Mouse (Mus musculus): ENCODE results near the gene Jarid2.

Gene Jarid2

DNA sequence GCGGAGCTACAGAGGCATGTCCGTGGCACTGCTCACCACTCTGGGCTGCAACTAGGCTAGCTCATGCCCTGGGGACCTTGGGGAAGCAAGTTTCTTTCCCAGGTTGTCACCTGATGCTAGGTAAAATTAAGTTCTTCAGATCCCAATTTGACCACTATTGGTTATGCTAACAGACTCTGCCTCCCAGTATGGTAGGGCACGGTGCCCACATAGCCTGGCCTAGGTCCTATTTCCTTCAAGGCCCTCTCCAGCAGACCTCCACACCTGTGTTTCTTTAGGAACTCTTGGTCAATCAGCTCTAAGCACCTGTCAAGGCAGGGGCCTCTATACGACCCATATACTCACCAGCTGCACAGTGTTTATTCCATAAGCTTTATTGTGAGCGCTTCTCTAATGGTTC, 192.4 kb downstream of the Jarid2 start:
- DNase-seq, result peak; percentile 67 to 68

DNA sequence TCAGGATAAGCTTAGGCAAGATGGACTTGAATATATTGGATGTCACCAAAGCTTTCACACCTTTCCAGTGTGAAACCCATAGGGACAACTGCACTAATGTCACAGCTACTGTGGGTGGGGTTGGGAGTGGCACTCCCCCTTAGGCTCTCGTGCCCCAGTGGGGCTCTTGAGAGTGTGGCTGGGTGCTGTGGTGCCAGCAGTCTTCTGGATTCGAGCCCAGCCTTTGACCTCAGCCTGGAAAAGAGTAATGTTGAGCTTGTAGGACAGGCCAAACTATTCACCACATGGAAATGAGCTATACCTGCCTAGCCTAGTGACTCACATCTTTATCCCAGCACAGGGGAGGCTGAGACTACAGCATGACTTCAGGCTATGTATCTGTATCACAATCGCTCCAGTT, 194.8 kb downstream of the Jarid2 start:
- DNase-seq, result no peak

DNA sequence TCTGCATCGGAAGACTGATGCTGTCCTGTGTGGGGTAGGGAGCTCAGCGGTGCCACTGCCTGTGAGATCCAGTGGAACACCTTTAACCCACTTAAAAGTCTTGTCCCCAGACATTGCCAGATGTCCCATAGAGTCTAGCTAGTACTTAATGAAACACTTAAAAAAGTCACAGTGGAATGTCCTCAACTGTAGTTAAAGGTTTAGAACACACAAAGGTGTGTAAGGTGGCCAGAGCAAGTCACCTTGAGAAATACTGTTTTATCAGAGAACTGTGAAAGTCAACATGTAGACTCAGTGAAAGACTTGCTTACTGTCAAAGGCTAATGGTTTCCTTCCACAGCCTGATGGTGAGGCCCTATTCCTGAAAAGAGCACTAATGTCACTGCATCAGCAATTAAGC, 195.9 kb downstream of the Jarid2 start:
- no peak for DNase-seq

DNA sequence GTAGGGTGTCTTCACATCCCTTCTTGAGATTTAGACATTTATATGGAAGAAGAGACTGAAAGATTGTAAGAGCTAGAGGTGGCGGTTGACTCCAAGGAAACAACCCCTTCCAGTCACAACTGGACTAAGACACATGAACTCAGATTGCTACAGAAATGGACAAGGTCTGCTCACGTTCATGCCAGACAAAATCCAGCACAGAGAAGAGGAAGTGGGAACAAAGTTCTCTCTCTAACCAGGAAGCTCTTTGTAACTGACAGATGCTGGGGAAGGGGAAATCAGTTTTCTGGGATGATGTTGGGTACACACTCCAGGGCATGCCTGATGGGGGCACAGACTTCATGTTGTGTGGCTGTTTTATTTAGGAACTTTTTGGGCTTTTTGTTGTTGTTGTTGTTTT, 197.0 kb downstream of the Jarid2 start:
- no peak for DNase-seq

DNA sequence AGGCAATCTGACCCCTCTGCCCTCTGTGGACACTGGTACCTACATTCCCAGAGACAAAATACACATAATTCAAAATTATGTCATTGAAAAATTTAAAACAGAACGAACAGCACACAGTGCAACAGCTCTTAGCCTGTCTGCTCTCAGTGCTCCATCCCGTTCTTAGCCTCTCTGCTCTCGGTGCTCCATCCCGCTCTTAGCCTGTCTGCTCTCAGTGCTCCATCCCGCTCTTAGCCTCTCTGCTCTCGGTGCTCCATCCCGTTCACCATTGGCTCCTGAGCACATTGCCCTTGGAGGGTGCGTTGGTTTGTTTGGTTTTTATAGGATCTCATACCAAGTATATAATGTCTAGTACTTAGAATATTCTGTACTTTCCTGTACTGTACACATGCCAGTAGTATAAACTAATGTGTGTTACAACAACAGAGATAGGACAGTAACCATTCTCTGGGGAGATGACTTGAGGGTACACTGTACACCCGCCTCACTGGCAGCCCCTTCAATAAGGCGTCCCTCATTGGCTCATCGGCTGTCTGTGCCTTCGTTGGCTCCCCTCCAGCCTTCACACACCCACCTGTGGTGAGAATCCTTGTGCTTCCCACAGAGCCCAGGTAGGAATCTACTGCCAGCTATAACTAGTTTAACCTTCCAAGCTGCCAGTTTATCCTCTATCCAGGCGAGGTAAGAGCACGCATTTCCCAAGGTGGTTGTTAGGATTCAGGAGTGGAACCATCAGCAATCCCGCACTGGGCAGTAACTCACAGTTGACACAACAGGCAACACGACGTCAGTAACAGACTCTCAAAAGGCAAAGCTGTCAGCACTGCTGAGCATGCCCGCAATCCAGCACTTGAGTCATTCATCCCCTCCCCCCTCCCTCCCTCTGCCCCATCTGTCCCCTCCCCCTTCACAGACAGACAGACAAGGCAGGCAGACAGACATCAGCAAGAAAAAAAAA, 203.3 kb downstream of the Jarid2 start:
- DNase-seq, result peak; percentile 43 to 58

DNA sequence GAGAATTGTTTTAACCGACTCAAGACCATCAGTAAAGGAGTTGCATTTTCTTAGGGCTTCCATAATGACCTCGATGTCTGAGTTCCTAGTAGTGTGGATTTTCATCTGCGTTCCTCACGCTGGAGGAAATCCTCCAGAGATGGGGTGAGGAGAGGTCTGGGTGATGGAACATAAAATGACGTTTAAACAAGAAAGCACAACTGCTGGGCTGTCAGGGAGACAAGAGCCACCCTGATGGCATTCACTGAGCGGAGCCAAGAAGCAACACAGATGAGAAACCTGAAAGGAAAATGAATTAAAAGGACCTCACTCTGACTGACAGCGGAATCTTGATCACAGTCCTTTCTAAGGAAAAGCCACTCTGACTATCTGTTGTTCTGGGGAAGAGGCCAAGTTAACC, 204.3 kb downstream of the Jarid2 start:
- no peak for DNase-seq

DNA sequence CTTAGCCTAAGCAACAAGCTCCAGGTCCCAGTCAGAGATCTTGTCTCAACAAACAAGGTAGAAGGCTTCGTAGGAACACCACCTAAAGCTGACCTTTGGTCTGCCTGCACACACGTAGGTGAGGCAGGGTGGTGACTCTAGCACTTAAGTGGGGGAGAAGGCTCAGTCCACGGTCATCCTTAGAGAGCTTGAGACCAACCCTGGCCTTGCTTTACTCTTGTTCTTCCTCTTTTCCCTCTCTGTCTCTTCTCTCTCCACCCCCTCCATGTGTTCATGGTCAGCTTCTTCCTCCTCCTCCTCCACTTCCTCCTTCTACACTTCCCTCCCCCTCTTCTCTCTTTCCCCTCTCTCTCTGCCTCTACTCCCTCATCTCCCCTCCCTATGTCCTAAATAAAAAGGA, 208.4 kb downstream of the Jarid2 start:
- no peak for DNase-seq

DNA sequence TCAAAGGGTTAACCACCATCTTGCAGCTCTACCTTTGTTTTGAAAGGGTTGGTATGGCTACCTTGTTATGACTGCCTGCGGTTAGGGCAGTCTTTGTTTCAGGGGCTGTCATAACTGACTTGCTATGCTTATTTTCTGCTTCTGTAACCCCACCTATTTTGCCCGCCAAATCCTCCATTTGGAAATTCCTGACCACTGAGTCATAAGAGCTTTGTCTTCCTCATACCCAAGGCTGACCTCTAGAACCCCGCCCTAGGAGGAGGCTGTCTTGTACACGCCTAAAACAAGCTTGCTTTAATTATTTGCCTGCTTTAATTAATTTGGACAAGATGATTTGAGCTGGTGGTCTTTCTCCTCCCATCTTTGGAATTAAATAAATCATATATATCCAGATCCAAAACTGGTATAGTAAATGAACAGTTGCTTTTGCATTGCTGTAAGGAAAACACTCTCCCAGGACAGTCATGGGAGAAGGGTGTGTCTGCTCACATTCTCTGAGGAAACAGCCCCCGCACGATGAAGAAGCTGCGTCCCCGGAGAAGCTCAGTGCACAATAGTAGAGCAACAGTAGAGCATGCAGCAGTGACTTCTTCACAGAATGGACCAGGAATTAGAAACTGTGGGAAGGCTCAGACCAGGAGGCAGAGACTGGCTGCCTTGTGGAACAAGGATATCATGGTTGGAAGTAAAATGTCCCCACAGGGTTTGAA, 210.2 kb downstream of the Jarid2 start:
- no peak for DNase-seq

- DNase-seq, result peak in 1 of 2 experiments; percentile 39
These were observed 214.3 kb downstream of the Jarid2 start for GRCm38 (mm10) chr13:44943618-44944017.

DNA sequence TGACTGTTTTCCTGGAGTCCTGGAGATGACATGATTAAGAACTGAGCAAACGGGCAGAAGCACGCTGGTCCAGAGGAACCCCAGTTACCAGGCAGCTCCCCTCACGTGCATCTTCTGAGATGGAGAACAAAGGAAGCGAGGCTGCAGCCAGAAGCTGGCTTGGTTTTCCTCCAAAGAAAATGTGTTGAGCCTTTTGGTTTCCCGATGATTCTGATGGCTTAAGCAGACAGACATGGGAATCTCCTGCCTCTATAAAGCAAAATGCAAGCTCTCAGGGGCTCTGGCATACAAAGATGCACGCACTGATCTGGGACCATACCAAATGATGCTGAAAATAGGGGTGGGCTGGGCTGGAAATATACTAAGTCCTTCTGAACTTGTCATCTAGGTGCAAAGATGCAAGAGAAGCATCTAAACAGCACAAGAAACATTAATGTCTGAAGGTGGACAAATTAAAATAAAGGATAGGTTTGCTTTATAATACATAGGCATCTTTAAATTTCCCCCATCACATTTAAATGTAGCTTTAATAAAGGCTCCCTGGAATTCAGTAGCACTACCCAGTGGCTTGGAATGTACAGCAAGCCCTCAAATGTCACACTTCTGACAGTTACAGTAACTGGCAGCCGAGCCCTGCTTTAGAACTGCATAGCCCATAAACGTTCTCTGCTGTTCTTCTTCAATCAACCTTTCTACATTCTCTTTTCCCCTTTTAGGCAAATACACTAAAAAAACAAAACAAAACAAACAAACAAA, 217.8 kb downstream of the Jarid2 start:
- DNase-seq, result peak; percentile 62 to 76

- DNase-seq, result no peak
These were observed 219.3 kb downstream of the Jarid2 start for GRCm38 (mm10) chr13:44948320-44949250.

DNA sequence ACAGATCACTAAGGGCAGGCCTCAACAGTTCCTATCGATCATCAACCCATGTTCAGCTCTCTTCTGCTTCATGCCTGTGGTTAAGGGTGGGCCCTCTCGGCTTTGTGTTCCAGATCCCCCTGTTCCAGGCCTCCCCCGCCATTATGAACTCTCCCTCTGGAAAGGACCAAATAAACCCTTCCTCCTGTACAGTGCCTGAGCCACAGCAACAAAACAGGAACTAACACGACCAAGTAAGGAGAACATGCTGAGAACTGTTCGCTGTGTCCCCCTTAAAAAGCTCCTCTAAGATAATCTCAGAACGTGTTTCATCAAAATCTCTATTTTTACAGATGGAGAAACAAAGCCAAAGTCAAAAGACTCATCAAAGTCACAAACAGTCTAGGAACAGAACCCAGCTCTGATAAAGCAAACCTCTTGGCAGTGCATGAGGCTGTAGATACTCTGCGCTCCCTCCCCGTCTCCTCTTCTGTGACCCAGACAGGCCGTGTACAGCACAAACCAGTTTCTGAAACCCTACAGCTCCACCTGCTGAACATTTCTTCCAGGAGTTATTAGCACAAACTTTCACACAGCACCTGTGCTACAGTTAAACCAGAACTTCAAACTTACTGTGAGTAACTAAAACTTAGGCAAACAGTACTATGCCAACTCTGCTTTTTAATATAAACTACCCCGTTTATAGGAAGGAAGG, 223.3 kb downstream of the Jarid2 start:
- peak; percentile 30 to 41 for DNase-seq

DNA sequence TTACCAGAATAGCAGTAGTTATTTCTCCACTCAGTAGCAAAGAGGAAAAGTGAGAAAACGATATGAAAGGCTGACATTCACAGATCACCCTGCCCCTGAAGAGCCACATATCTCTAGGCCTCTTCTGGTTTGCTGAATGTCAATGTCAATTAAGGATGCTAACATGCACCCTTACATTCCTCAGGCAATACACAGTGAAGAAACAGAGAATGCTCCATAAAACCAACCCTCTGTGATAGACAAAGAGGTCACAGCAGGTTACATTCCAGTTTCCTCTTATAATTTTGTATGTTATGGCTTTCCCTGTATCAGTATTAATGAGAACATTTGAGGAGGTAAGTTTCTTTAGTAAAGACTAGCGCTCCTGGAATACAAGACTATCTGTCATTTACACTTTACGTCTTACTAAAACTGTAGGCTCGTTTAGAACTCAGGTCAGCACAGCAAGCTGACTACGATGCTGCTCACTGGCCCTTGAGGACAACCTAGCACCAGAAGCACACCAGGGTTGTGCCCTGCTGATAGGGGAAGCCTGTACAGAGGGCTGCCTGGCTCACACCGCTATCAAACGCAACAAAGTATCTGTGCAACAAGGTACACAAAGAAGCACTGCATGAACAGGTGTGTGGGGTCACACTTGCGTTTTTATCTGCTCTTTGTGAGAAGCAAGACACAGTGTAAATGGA, 224.4 kb downstream of the Jarid2 start:
- DNase-seq, result no peak

DNA sequence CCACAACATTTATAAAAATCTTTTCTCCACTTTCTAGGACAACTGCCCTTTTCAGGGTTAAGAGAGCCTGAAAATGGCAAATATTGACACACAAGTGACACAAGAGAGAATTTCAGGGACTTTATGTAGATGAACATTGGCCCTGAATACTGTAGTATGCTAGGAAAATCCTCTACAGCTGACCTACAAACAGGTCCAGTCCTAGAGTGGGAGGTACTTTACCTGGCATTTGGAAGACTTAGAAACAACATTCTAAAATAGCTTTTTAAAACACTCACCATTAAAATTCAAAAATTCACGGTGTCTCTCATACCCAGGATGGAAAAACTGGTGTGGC, 224.9 kb downstream of the Jarid2 start:
- no peak for DNase-seq

- no peak for DNase-seq
These were observed 226.5 kb downstream of the Jarid2 start for GRCm38 (mm10) chr13:44955781-44956180.

DNA sequence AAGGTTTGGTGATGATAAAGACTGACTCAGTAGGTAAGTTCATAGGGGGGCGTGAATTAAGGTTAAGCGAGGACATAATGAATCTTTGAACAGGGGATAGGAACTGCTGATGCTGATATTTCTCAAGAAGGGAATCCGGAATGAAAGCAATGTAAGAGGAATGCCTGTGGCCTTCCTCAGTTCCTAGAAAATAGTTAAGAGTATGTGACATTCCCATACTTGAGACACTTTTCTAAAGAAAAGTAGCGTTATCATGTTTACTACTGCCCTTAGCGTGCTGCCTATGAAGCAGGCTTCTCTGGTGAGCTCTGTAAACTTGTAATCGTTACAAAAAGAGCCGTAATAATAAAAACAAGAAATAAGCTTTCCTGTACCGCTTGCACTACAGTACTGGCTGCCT, 227.8 kb downstream of the Jarid2 start:
- no peak for DNase-seq

DNA sequence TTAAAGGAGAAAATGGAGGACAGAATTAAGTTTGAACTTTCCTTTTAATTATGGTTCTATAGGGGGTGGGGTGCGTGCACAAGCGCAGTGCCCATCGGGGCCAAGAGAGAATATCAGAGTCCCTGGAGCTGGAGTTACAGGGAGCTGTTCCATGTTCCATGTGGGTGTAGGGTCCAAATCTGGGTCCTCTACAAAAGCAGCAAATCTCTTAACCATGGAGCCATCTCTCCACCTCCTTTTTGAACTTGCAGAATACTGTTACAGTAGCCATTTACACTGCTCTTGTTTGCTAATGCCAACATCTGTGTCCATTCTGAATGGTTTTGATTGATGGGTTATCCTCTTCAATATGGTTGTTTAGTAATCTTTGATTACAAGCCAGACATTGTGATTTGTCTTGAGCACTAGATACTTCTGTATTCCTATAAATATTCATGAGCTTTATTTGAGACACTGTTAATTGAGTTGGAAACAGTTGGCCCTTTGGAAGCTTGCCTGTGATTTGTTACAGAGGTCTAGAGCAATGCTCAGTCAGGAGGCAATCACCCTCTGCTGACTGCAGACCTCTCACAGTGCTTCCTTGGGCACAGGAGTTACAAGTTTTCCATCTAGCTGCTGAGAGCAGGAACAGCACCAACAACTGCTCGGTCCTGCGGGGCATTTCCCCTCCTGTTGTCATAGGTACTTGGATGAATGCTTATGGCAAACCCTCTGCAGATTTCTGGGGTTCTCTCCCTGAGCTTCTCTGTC, 231.4 kb downstream of the Jarid2 start:
- DNase-seq, result peak; percentile 46 to 56

Measured in cerebellum, postnatal 14 days (tissue).